Mouse (Mus musculus) right cerebral cortex, postnatal 4 days (tissue): ENCODE results near the gene H2-D1.
A peak's percentile ranks its signal among the peaks of the same experiment; 100 is the strongest.

Experiments used
- DNase-seq: peaks from one replicate; pipeline ENCODE4 v3.0.0-alpha.2; 2022

H2-D1 gene

GRCm38 (mm10) chr17:35240384-35241304 lies 21.9 kb upstream of the H2-D1 start:
- DNase-seq = no peak

GRCm38 (mm10) chr17:35241305-35242014 lies 21.1 kb upstream of the H2-D1 start, which contains the start of gene Ddx39b:
Gene Ddx39b (plus strand): TSS chr17:35241746.
- DNase-seq = peak; percentile 93

GRCm38 (mm10) chr17:35242015-35242941 lies 20.3 kb upstream of the H2-D1 start:
- DNase-seq = peak; percentile 46

GRCm38 (mm10) chr17:35243086-35243485 lies 19.4 kb upstream of the H2-D1 start:
- DNase-seq = peak; percentile 61

GRCm38 (mm10) chr17:35244999-35245398 lies 17.5 kb upstream of the H2-D1 start:
- DNase-seq = no peak

GRCm38 (mm10) chr17:35245731-35246623 lies 16.6 kb upstream of the H2-D1 start:
- no peak for DNase-seq

- no peak for DNase-seq
Measured at GRCm38 (mm10) chr17:35247144-35247543, 15.4 kb upstream of the H2-D1 start.

GRCm38 (mm10) chr17:35248986-35249385 lies 13.5 kb upstream of the H2-D1 start:
- DNase-seq = no peak

GRCm38 (mm10) chr17:35249451-35250197 lies 12.9 kb upstream of the H2-D1 start:
- no peak for DNase-seq

- no peak for DNase-seq
Measured at GRCm38 (mm10) chr17:35250348-35251120, 12.0 kb upstream of the H2-D1 start.

- no peak for DNase-seq
Measured at GRCm38 (mm10) chr17:35251162-35251719, 11.3 kb upstream of the H2-D1 start.

- DNase-seq = no peak
Measured at GRCm38 (mm10) chr17:35251981-35252380, 10.5 kb upstream of the H2-D1 start.

GRCm38 (mm10) chr17:35252619-35253292 lies 9.8 kb upstream of the H2-D1 start:
- DNase-seq = no peak

GRCm38 (mm10) chr17:35253293-35254093 lies 9.0 kb upstream of the H2-D1 start:
- DNase-seq = no peak

GRCm38 (mm10) chr17:35254241-35255098 lies 8.1 kb upstream of the H2-D1 start:
- DNase-seq = peak; percentile 52

GRCm38 (mm10) chr17:35255301-35255700 lies 7.2 kb upstream of the H2-D1 start:
- no peak for DNase-seq

- DNase-seq = no peak
Measured at GRCm38 (mm10) chr17:35255704-35256103, 6.8 kb upstream of the H2-D1 start.
